Mouse (Mus musculus): ENCODE results near the gene Cplx2. TPM values are rescaled to one million over a fixed set of nuclear protein-coding genes. Genes with fewer than 3 reads are reported as not detected.
A peak's percentile ranks its signal among the peaks of the same experiment; 100 is the strongest.

Cplx2 gene
- polyA plus RNA-seq, 1 experiment from 2014 or later, result 5.5 TPM

- Histone ChIP-seq H3K4me3 (no peak overlapping the region), H3K4me1 (peaks cover 37% of the 10 kb centered on the region), H3K9me3 (no peaks in the 10 kb centered on the region), H3K36me3 (replicated peaks) (0 out of 2 replicates have a peak, but pooled peaks cover 4% of the 10 kb centered on the region), H3K27me3 (ENCODE audit: poor library complexity, severe bottlenecking) (peaks cover 60% of the 10 kb centered on the region), H3K27ac (no peak overlapping the region)
- WGBS, result 47% methylated on average over 9 of the region's 9 CpGs
- no peak for DNase-seq (ENCODE audit: extremely low spot score, low spot score)
Measured at GRCm38 (mm10) chr13:54374106-54374706, 3.1 kb downstream of the Cplx2 start.

- H3K36me3 ChIP-seq (replicated peaks), result 0 out of 2 replicates have a peak, but pooled peaks cover 8% of the 10 kb centered on the region
- H3K27me3 ChIP-seq (ENCODE audit: poor library complexity, severe bottlenecking), result peaks cover 48% of the 10 kb centered on the region
- no peak for DNase-seq (ENCODE audit: extremely low spot score, low spot score)
- no peak overlapping the region for H3K4me3 ChIP-seq
- H3K27ac ChIP-seq, result no peak overlapping the region
- no peaks in the 10 kb centered on the region for H3K9me3 ChIP-seq
- 82% methylated on average over 11 of the region's 11 CpGs for WGBS
- H3K4me1 ChIP-seq, result peaks cover 32% of the 10 kb centered on the region
Measured at GRCm38 (mm10) chr13:54375497-54376495, 4.6 kb downstream of the Cplx2 start.

- Histone ChIP-seq H3K9me3 (no peaks in the 10 kb centered on the region), H3K4me3 (no peak overlapping the region), H3K36me3 (replicated peaks) (0 out of 2 replicates have a peak, but pooled peaks cover 8% of the 10 kb centered on the region), H3K27ac (no peak overlapping the region), H3K27me3 (ENCODE audit: poor library complexity, severe bottlenecking) (peaks cover 38% of the 10 kb centered on the region), H3K4me1 (peaks cover 23% of the 10 kb centered on the region)
- WGBS, result 93% methylated on average over 7 of the region's 7 CpGs
- no peak for DNase-seq (ENCODE audit: extremely low spot score, low spot score)
Measured at GRCm38 (mm10) chr13:54376736-54377135, 5.6 kb downstream of the Cplx2 start.

GRCm38 (mm10) chr13:54378051-54378450 is 6.9 kb downstream of the Cplx2 start:
- H3K36me3 ChIP-seq (replicated peaks), result 0 out of 2 replicates have a peak, but pooled peaks cover 8% of the 10 kb centered on the region
- WGBS, result 66% methylated on average over 3 of the region's 3 CpGs
- no peak for DNase-seq (ENCODE audit: extremely low spot score, low spot score)
- H3K9me3 ChIP-seq, result no peaks in the 10 kb centered on the region
- peaks cover 10% of the 10 kb centered on the region for H3K4me1 ChIP-seq
- peaks cover 25% of the 10 kb centered on the region for H3K27me3 ChIP-seq (ENCODE audit: poor library complexity, severe bottlenecking)
- no peak overlapping the region for H3K4me3 ChIP-seq
- H3K27ac ChIP-seq, result no peak overlapping the region

- Histone ChIP-seq H3K36me3 (replicated peaks) (0 out of 2 replicates have a peak, but pooled peaks cover 8% of the 10 kb centered on the region), H3K4me3 (no peak overlapping the region), H3K27me3 (ENCODE audit: poor library complexity, severe bottlenecking) (peaks cover 8% of the 10 kb centered on the region; the same call in 1 of the 2 replicates), H3K4me1 (peaks cover 17% of the 10 kb centered on the region), H3K27ac (no peak overlapping the region), H3K9me3 (no peaks in the 10 kb centered on the region)
- DNase-seq (ENCODE audit: extremely low spot score, low spot score), result no peak
- WGBS, result 75% methylated on average over 5 of the region's 5 CpGs
Measured at GRCm38 (mm10) chr13:54380421-54380820, 9.3 kb downstream of the Cplx2 start.

GRCm38 (mm10) chr13:54381396-54381795 is 10.2 kb downstream of the Cplx2 start:
- H3K4me1 ChIP-seq, result peaks cover 17% of the 10 kb centered on the region
- H3K9me3 ChIP-seq, result no peaks in the 10 kb centered on the region
- 90% methylated on average over 8 of the region's 8 CpGs for WGBS
- H3K27ac ChIP-seq, result no peak overlapping the region
- peaks cover 8% of the 10 kb centered on the region; the same call in 1 of the 2 replicates for H3K27me3 ChIP-seq (ENCODE audit: poor library complexity, severe bottlenecking)
- H3K36me3 ChIP-seq (replicated peaks), result 0 out of 2 replicates have a peak, but pooled peaks cover 8% of the 10 kb centered on the region
- no peak overlapping the region for H3K4me3 ChIP-seq
- DNase-seq (ENCODE audit: extremely low spot score, low spot score), result no peak

- no peak for DNase-seq (ENCODE audit: extremely low spot score, low spot score)
- Histone ChIP-seq H3K4me1 (peaks cover 23% of the 10 kb centered on the region), H3K9me3 (no peaks in the 10 kb centered on the region), H3K36me3 (replicated peaks) (0 out of 2 replicates have a peak, but pooled peaks cover 6% of the 10 kb centered on the region), H3K4me3 (no peak overlapping the region), H3K27me3 (ENCODE audit: poor library complexity, severe bottlenecking) (peaks cover 6% of the 10 kb centered on the region; the same call in 1 of the 2 replicates), H3K27ac (no peak overlapping the region)
- WGBS, result 80% methylated on average over 5 of the region's 5 CpGs
Measured at GRCm38 (mm10) chr13:54383531-54383930, 12.4 kb downstream of the Cplx2 start.

- no peak for DNase-seq (ENCODE audit: extremely low spot score, low spot score)
- WGBS, result 46% methylated on average over 5 of the region's 5 CpGs
- Histone ChIP-seq H3K36me3 (replicated peaks) (0 out of 2 replicates have a peak, but pooled peaks cover 3% of the 10 kb centered on the region), H3K4me3 (no peak overlapping the region), H3K9me3 (no peaks in the 10 kb centered on the region), H3K4me1 (peaks cover 23% of the 10 kb centered on the region), H3K27ac (0 out of 2 replicates have a peak overlapping the region, but pooled peaks have one; percentile 35), H3K27me3 (ENCODE audit: poor library complexity, severe bottlenecking) (peaks cover 3% of the 10 kb centered on the region; the same call in 1 of the 2 replicates)
Measured at GRCm38 (mm10) chr13:54384518-54384917, 13.4 kb downstream of the Cplx2 start.

GRCm38 (mm10) chr13:54385008-54386004 is 14.2 kb downstream of the Cplx2 start:
- Histone ChIP-seq H3K4me1 (peaks cover 20% of the 10 kb centered on the region), H3K9me3 (no peaks in the 10 kb centered on the region), H3K27me3 (ENCODE audit: poor library complexity, severe bottlenecking) (peaks cover 1% of the 10 kb centered on the region; the same call in 1 of the 2 replicates), H3K4me3 (no peak overlapping the region), H3K36me3 (replicated peaks) (0 out of 2 replicates have a peak, but pooled peaks cover 1% of the 10 kb centered on the region), H3K27ac (0 out of 2 replicates have a peak overlapping the region, but pooled peaks have one; percentile 35)
- DNase-seq (ENCODE audit: extremely low spot score, low spot score), result no peak
- WGBS, result 74% methylated on average over 19 of the region's 19 CpGs

- no peak for DNase-seq (ENCODE audit: extremely low spot score, low spot score)
- Histone ChIP-seq H3K4me3 (no peak overlapping the region), H3K27ac (no peak overlapping the region), H3K4me1 (peaks cover 9% of the 10 kb centered on the region; the same call in 1 of the 2 replicates), H3K36me3 (replicated peaks) (no peaks in the 10 kb centered on the region), H3K27me3 (ENCODE audit: poor library complexity, severe bottlenecking) (no peaks in the 10 kb centered on the region), H3K9me3 (no peaks in the 10 kb centered on the region)
- 77% methylated on average over 8 of the region's 8 CpGs for WGBS
Measured at GRCm38 (mm10) chr13:54389971-54390564, 18.9 kb downstream of the Cplx2 start.

- DNase-seq (ENCODE audit: extremely low spot score, low spot score), result no peak
Measured at GRCm38 (mm10) chr13:54390565-54391013, 19.4 kb downstream of the Cplx2 start.

More at GRCm38 (mm10) chr13:54390565-54391013, 19.4 kb downstream of the Cplx2 start:
- H3K4me1 ChIP-seq, result peaks cover 6% of the 10 kb centered on the region; the same call in 1 of the 2 replicates
- no peak overlapping the region for H3K4me3 ChIP-seq
- 94% methylated on average over 7 of the region's 7 CpGs for WGBS
- H3K36me3 ChIP-seq (replicated peaks), result no peaks in the 10 kb centered on the region
- H3K9me3 ChIP-seq, result no peaks in the 10 kb centered on the region
- no peak overlapping the region for H3K27ac ChIP-seq
- no peaks in the 10 kb centered on the region for H3K27me3 ChIP-seq (ENCODE audit: poor library complexity, severe bottlenecking)

All from forebrain, embryonic 10.5 days (tissue).